Mouse (Mus musculus) cortical plate, adult 2 months (tissue): ENCODE data around the gene Tpt1. TPM values are rescaled to one million over a fixed set of nuclear protein-coding genes. Genes with fewer than 3 reads are reported as not detected.
"Not testable (repeated sequence)": the region's sequence is repeated elsewhere in the genome, so short reads cannot be mapped to it uniquely, and the experiment has no call there.

Source experiments
- H3K27ac ChIP-seq: fragments of 200-500 bp; 2 replicates; pipeline ENCODE4 v1.5.1; 2012; ENCODE audit warnings: low read length, control low read depth, inconsistent platforms; ENCODE audit not compliant: insufficient read depth
- H3K4me1 ChIP-seq: fragments of 200-500 bp; 2 replicates; pipeline ENCODE4 v1.6.1; 2011; ENCODE audit warnings: low read length; ENCODE audit not compliant: control insufficient read depth, insufficient read depth
- H3K4me3 ChIP-seq: fragments of 200-500 bp; 2 replicates; pipeline ENCODE4 v1.5.1; 2011; ENCODE audit warnings: mild to moderate bottlenecking, low read length, control low read depth; ENCODE audit not compliant: insufficient read depth
- CTCF ChIP-seq: fragments of 200-500 bp; IDR thresholded peaks from 2 replicates; pipeline ENCODE4 v1.5.1; 2011; ENCODE audit warnings: mild to moderate bottlenecking, control low read depth, low read length; ENCODE audit not compliant: insufficient read depth; ENCODE audit errors: extremely low read depth
- POLR2A ChIP-seq: fragments of 200-500 bp; IDR thresholded peaks from 2 replicates; pipeline ENCODE4 v1.6.1; 2011; ENCODE audit warnings: mild to moderate bottlenecking, low read length, control low read depth; ENCODE audit not compliant: insufficient read depth; ENCODE audit errors: extremely low read depth
- polyA plus RNA-seq: library from polyadenylated mRNA; depleted of rRNA; stranded (reverse); fragments of >200 nt; gene quantifications from 2 replicates; pipeline ENCODE4 v1.2.3, GENCODE M21; 2012

The Tpt1 gene
- polyA plus RNA-seq, 1 experiment: 847 TPM

DNA sequence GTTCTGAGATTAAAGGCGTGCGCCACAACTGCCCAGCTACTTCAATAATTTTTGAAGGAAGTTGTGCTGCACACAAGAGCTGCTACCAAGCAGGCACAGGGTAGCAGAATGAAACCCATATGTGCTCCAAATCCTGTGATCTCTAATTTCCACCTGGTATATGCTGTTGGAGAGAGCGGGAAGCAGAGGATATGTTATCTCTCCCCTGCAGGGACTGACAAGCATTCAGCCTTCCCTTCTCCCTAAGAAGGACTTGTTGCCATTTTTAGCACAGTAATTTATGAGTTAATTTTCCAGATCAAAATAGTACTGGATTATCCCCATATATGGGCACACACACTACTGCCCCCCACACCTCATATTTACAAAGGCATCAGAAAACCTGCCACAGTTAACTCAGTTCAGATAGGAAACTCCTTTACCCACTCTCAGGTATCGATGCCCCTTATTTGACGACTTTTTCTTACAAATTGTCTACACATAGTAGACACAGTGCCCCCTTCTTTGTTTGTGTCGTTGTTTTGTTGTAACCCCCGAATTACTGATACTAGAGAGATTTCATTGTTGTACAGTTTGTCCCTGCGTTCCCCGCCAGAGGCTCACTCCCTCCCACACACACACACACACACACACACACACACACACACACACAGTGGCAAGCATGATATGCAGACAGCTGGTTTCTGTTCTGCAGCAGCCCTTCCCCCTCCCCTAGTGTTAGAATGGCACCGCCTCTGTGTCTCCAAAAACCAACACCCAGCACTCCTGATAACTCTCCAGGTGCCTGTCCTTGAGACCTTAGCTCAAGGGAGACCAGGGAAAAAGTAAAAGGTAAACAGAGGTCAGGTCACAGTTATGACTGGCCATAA lies 7.6 kb upstream of the Tpt1 start:
- Histone ChIP-seq H3K4me1 (no peaks in the 10 kb centered on the region), H3K4me3 (no peak overlapping the region), H3K27ac (no peak overlapping the region)
- no peak for TF ChIP-seq CTCF
- TF ChIP-seq POLR2A: no peak

DNA sequence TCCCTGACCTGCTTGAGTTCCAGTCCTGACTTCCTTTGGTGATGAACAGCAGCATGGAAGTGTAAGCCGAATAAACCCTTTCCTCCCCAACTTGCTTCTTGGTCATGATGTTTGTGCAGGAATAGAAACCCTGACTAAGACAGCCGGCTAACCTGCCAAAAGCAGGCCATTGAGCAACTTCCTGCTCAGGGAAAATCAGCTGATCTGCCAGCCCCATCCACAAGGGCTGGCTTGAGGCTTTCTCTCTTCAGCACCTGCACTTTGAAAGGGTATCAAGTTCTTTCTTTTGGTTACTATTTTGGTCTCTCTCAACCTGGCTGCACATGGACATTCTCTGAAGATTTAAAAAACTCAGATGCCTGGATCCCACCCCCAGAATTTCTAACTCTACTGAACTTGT lies 3.1 kb upstream of the Tpt1 start:
- not testable (repeated sequence) for H3K4me1 ChIP-seq, H3K4me3 ChIP-seq, H3K27ac ChIP-seq

DNA sequence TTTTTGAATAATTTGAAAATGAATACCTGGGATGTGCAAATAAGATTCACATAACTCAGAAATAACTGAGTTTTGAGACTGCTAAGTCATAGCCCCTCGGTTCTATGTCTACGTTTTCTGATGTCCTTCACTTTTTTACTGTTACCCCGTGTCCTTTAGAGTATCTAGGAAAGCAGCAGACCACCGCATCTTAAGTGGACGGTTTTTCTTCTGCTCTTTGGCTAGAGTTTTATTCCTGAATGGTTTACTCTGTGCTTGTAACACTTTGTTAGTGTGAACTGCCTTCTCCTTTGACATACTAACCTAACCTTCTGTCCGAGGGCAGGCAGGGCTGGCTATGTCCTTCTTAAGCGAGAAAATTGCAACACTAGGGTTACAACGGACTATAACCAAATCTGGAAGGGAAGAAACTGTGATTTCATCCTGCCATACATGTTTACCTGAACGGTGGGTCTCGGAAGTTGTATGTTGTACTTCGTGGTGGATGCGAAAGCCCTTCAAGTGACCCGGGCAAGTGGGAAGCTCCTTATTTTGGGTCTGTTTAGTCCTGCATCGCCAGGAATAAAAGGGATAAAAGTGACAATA lies 690 bp upstream of the Tpt1 start:
- H3K4me1 ChIP-seq: peaks cover 5% of the 10 kb centered on the region; the same call in 1 of the 2 replicates
- H3K4me3 ChIP-seq: peak overlapping the region; percentile 80
- peak overlapping the region; percentile 85 for H3K27ac ChIP-seq
- TF ChIP-seq POLR2A (no peak), CTCF (no peak)

DNA sequence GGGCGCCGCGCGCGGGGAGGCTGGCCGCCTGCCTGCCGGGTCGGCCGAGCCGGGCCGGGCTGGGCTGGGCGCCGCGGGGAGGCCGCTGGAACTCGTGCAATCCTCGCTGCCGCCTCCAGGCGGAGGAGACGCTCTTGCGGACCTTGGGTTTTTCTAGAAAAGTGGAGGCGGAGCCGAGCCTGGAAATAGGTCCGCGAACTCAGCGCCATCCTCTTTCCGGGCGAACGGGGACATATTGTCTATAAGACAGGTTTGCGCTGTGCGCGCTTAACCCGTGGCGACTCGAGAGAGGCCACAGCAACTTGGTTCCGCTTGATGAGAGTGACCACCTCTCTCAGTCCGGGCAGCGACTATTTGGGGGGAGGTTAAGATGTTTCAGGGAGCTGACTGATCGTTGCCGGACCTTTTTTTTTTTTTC lies 814 bp downstream of the Tpt1 start:
- TF ChIP-seq CTCF (peak; percentile 24; the same call in 1 of the 2 replicates), POLR2A (peak; percentile 63; the same call in 1 of the 2 replicates)
- Histone ChIP-seq H3K4me3 (peak overlapping the region; percentile 80), H3K27ac (peak overlapping the region; percentile 98), H3K4me1 (peaks cover 10% of the 10 kb centered on the region)

DNA sequence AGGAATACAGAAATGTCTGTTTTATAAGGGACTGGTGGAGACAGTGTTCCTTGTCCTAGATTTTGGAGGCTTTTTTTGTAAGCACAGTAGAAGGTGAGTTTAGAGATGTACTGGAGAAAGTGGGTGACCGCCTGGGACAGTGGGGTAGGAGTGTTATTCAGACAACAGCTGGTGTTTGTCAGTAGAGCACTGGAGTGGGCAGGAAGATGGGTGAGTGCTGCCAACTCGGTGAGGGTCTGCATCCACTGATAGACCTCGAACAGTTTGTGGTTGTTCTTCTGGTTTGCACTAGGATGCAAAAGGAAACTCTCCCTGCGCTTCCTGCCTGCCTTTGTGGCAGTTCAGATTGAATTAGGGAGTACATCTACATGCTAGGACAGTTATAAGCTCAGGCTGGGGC lies 2.8 kb downstream of the Tpt1 start:
- Histone ChIP-seq H3K4me1 (peaks cover 11% of the 10 kb centered on the region), H3K4me3 (no peak overlapping the region), H3K27ac (no peak overlapping the region)
- TF ChIP-seq CTCF (no peak), POLR2A (no peak)

DNA sequence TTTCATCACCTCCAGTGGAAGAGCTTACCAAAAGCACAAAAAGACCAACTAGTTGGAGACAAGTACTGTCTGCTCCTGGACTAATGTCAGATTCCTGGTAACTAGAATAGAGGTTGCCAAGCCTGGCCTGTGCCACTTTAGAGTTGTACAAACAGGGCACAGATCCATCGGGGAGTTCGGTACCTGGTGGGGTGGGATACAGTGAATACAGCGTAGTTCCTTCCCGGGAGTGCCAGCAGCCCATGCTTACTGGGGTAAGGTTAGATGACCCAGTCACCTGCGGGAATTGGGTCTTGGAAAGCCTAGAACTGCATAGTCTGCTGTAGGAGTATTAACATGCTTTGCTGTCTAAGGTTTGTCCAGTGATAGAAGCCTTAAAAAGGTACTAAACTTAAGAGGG lies 3.6 kb downstream of the Tpt1 start:
- Histone ChIP-seq H3K4me1 (peaks cover 11% of the 10 kb centered on the region), H3K27ac (no peak overlapping the region), H3K4me3 (no peak overlapping the region)
- TF ChIP-seq CTCF: no peak
- no peak for TF ChIP-seq POLR2A

DNA sequence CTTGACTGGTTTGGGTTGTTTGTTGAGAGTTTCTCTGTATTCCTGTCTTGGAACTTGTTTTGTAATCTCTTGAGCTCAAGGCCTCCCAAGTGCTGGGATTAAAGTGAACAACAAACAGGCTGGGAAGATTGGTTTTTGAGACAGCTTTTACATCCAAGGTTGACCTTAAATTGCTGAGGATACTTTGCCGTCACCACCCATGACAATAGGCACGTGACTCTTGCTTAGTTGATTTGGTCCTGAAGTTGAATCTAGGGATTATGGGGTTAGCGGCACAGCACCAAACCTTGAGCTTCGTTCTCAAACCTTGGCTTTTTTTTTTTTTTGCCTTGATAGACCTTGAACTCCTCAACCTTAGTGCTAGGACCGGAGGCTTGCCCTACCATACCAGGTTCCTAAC lies 4.3 kb downstream of the Tpt1 start:
- Histone ChIP-seq H3K27ac (no peak overlapping the region), H3K4me3 (no peak overlapping the region), H3K4me1 (peaks cover 11% of the 10 kb centered on the region)
- 0 out of 2 replicates have a peak, but pooled peaks have one; percentile 19 for TF ChIP-seq POLR2A
- no peak for TF ChIP-seq CTCF

DNA sequence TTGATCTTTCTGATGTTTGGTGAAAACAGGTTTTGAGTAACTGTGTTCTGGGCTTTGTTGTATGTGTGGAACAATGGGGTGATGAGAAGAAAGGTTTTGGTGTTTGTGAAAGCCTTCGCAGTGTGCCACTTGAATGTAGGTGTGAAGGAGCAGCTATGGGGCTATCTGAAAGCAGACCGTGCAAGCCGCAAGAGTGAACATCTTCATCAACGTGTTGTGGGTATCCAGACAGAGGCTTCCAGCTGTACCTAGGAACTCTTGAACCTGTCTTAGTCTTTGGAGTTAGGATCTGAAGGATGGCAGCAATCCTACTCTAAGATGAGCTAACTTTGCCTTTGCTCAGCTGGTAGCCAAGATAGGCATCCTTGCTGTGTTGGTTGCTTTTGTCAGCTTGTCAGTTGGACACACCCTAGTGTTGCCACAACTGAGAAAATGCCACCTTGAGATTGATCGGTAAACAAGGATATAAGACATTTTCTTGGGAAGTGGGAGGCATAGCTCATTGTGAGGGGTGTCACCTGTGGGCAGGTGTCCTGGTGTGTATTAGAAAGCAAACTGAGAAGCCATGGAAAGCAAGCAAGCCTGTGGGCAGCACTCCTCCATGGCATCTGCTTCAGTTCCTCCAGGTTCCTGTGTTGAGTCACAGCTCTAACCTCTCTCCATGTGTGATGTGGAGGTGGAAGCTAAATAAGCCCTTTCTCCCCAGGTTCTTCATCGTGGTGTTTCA lies 5.1 kb downstream of the Tpt1 start:
- H3K27ac ChIP-seq: no peak overlapping the region; the same call in 1 of the 2 replicates
- peaks cover 11% of the 10 kb centered on the region for H3K4me1 ChIP-seq
- no peak overlapping the region for H3K4me3 ChIP-seq
- TF ChIP-seq CTCF: no peak
- TF ChIP-seq POLR2A: 0 out of 2 replicates have a peak, but pooled peaks have one; percentile 2

DNA sequence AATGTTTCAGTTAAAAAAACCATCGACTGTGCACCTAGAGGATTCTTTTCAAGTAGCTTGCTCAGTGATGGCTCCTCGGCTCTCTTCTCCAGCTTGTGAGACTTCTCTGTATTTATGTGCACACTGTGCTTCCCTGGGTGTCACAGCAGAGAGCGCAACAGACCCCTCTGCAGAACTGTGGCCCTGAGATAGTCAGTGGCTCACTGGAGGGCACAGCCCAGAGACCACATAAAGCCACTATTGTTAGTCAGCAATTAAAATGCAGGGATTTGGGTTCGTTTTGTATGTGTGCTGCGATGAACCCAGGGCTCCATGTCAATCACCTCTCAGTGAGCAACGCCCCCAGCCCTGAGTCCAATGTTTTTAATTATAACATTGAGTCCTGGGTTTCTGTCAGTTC lies 5.9 kb downstream of the Tpt1 start:
- TF ChIP-seq CTCF: no peak
- TF ChIP-seq POLR2A: no peak
- Histone ChIP-seq H3K4me3 (no peak overlapping the region), H3K4me1 (peaks cover 11% of the 10 kb centered on the region), H3K27ac (peak overlapping the region; percentile 45; the same call in 1 of the 2 replicates)

DNA sequence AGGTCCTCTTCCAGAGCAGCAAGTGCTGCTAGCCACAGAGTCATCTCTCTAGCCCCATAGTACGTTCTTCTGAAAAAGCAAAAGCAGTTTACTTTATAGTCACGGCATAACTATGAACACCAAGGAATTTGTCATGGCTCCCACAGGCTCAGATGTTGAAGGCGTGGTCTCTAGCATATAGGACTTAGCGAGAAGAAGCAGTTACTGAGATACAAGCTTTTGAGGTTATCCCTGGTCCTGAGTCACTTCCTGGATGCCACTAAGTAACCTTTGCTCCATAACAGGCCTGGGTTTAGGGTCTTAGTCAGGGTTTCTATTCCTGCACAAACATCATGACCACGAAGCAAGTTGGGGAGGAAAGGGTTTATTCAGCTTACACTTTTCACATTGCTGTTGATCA lies 7.1 kb downstream of the Tpt1 start:
- no peak overlapping the region for H3K27ac ChIP-seq
- TF ChIP-seq POLR2A (no peak), CTCF (no peak)
- no peak overlapping the region for H3K4me3 ChIP-seq
- peaks cover 8% of the 10 kb centered on the region for H3K4me1 ChIP-seq
